In the genomic region with DNA sequence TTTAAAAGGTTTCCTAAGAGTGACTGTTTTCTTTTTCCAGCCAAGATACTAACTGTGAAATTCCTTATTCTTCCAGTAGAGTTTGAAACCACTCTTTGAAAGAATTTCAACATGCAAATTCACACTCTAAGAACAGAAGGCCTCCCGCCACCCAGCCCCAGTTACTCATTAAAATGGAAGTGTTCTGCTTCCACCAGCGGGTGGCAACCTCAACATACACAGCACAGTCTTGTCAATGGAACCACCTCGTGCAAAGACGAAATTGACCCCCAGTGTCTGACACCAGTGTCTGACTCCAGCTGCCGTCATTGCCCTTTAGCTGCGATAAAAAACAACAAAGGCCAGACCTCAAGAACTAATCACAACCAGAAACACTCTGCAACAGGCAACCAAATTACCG, we compare ENCODE assay signal across 8 mouse cellular contexts. TPM values are rescaled to one million over a fixed set of nuclear protein-coding genes. Genes with fewer than 3 reads are reported as not detected.
DNase-seq lines count a peak whose midpoint lies in the region; ATAC-seq and TF ChIP-seq lines count a peak whose summit lies in the region.

No protein-coding gene starts in this region.

- H3K9me3 ChIP-seq in ES-Bruce4 (replicated peaks; ENCODE audit: control insufficient read depth, insufficient read depth, low read length, poor library complexity, severe bottlenecking), result no peaks in the 10 kb centered on the region
- no peaks in the 10 kb centered on the region for H3K9me3 ChIP-seq in forebrain, embryonic 15.5 days
- H3K9me3 ChIP-seq in hindbrain, embryonic 14.5 days (ENCODE audit: control insufficient read depth, low read length), result no peaks in the 10 kb centered on the region

- no peak overlapping the region for H3K9ac ChIP-seq in ES-Bruce4 (ENCODE audit: low read depth, poor library complexity, severe bottlenecking)
- no peak overlapping the region for H3K9ac ChIP-seq in forebrain, embryonic 15.5 days (replicated peaks)
- no peak overlapping the region for H3K9ac ChIP-seq in hindbrain, embryonic 14.5 days

- no peak overlapping the region for H3K4me2 ChIP-seq in forebrain, embryonic 15.5 days (replicated peaks)
- H3K4me2 ChIP-seq in hindbrain, embryonic 14.5 days (replicated peaks), result no peak overlapping the region

- no peak for TF ChIP-seq EP300 in ES-Bruce4 (IDR thresholded peaks at IDR 0.05; ENCODE audit: insufficient read depth, low read depth, low read length)

- H3K27ac ChIP-seq in ES-Bruce4 (ENCODE audit: insufficient read depth, low read length), result no peak overlapping the region
- no peak overlapping the region for H3K27ac ChIP-seq in forebrain, embryonic 15.5 days (replicated peaks)
- H3K27ac ChIP-seq in hindbrain, embryonic 14.5 days, result no peak overlapping the region
- H3K27ac ChIP-seq in small intestine, adult 2 months (ENCODE audit: insufficient read depth, low read depth, low read length), result no peak overlapping the region

- peaks cover 2% of the 10 kb centered on the region; the same call in 1 of the 2 replicates for H3K27me3 ChIP-seq in ES-Bruce4 (ENCODE audit: control insufficient read depth, insufficient read depth, low read length, poor library complexity, severe bottlenecking)
- no peaks in the 10 kb centered on the region for H3K27me3 ChIP-seq in forebrain, embryonic 15.5 days
- no peaks in the 10 kb centered on the region for H3K27me3 ChIP-seq in hindbrain, embryonic 14.5 days (ENCODE audit: control insufficient read depth, insufficient read depth, low read length)
- H3K27me3 ChIP-seq in small intestine, adult 2 months (ENCODE audit: control insufficient read depth, insufficient read depth, low read length), result no peaks in the 10 kb centered on the region

- TF ChIP-seq POLR2A in ES-Bruce4 (IDR thresholded peaks at IDR 0.05; ENCODE audit: insufficient read depth, low read length), result no peak
- TF ChIP-seq POLR2A in small intestine, adult 2 months (IDR thresholded peaks at IDR 0.05; ENCODE audit: low read depth, low read length), result no peak

- H3K4me3 ChIP-seq in ES-Bruce4 (ENCODE audit: low read depth, low read length), result no peak overlapping the region
- no peak overlapping the region for H3K4me3 ChIP-seq in forebrain, embryonic 15.5 days
- no peak overlapping the region for H3K4me3 ChIP-seq in hindbrain, embryonic 14.5 days (replicated peaks; ENCODE audit: low read length)
- H3K4me3 ChIP-seq in small intestine, adult 2 months (ENCODE audit: low read depth, low read length), result no peak overlapping the region

- ATAC-seq in forebrain, embryonic 15.5 days (replicated peaks), result peak; percentile 87
- no peak for ATAC-seq in hindbrain, embryonic 14.5 days (ENCODE audit: low FRiP score)

- WGBS in forebrain, embryonic 15.5 days, result 14% methylated on average over 7 of the region's 7 CpGs
- WGBS in hindbrain, embryonic 14.5 days, result 11% methylated on average over 7 of the region's 7 CpGs
- 27% methylated on average over 7 of the region's 7 CpGs for WGBS in small intestine, adult 2 months

- no peaks in the 10 kb centered on the region for H3K4me1 ChIP-seq in ES-Bruce4 (ENCODE audit: control insufficient read depth, insufficient read depth, low read length)
- peaks cover 17% of the 10 kb centered on the region for H3K4me1 ChIP-seq in forebrain, embryonic 15.5 days
- peaks cover 14% of the 10 kb centered on the region for H3K4me1 ChIP-seq in hindbrain, embryonic 14.5 days (replicated peaks; ENCODE audit: control insufficient read depth, insufficient read depth, low read length)
- no peaks in the 10 kb centered on the region for H3K4me1 ChIP-seq in small intestine, adult 2 months (ENCODE audit: control insufficient read depth, insufficient read depth, insufficient read length, low read length)

- DNase-seq in adrenal gland, adult 2 months, result peak; percentile 70
- peak; percentile 59 for DNase-seq in hindbrain, embryonic 14.5 days (ENCODE audit: low spot score)
- peak; percentile 34 to 49 for DNase-seq in left cerebral cortex, adult 18-20 months (ENCODE audit: low spot score in 2 of 2)
- peak; percentile 26 for DNase-seq in lung, postnatal 25 days (ENCODE audit: low spot score)
- no peak for DNase-seq in urinary bladder, postnatal 10 days (ENCODE audit: low spot score)

- TF ChIP-seq CTCF in ES-Bruce4 (IDR thresholded peaks at IDR 0.05; ENCODE audit: low read depth, low read length), result peak; percentile 44
- peak; percentile 19; the same call in 1 of the 2 replicates for TF ChIP-seq CTCF in small intestine, adult 2 months (IDR thresholded peaks at IDR 0.05; ENCODE audit: extremely low read depth, insufficient read length, insufficient replicate concordance, low read depth, low read length)

- no peaks in the 10 kb centered on the region for H3K36me3 ChIP-seq in ES-Bruce4 (ENCODE audit: control insufficient read depth, insufficient read depth, low read length, poor library complexity, severe bottlenecking)
- no peaks in the 10 kb centered on the region for H3K36me3 ChIP-seq in forebrain, embryonic 15.5 days
- H3K36me3 ChIP-seq in hindbrain, embryonic 14.5 days (replicated peaks; ENCODE audit: control insufficient read depth, insufficient read depth), result no peaks in the 10 kb centered on the region
- no peaks in the 10 kb centered on the region for H3K36me3 ChIP-seq in small intestine, adult 2 months (ENCODE audit: control insufficient read depth, insufficient read depth, low read length)

RNA-seq across cellular contexts. Expression of a gene that starts 43.0 kb away (rescaled TPM):
- 11.4 and 15.1 TPM in 2 replicates for polyA plus RNA-seq in ES-Bruce4 (2011; ENCODE audit: insufficient read depth, insufficient read length, low read depth, missing spikeins)
- total RNA-seq in adrenal gland, adult 2 months (2021), result 10 to 100 TPM; 27.5 to 32.3 TPM
- 25.6 and 36.5 TPM in 2 replicates for polyA plus RNA-seq in adrenal gland, adult 2 months (2012; rRNA removed)
- 34.1 and 40.3 TPM in 2 replicates for polyA plus RNA-seq in forebrain, embryonic 15.5 days (2015; fragmentation: Nextera tagmentation; extraction: Ambion mirVana)
- 57.9 and 63.7 TPM in 2 replicates for polyA plus RNA-seq in hindbrain, embryonic 14.5 days (2014; fragmentation: Nextera tagmentation; extraction: Ambion mirVana)
- 10 to 100 TPM; 48.2 to 49.9 TPM for total RNA-seq in left cerebral cortex, adult 18-20 months (2021)
- polyA plus RNA-seq in small intestine, adult 2 months (2012; rRNA removed), result 4.5 and 4.9 TPM in 2 replicates

RNA-seq across cellular contexts. Expression of a gene that starts 53.1 kb away (rescaled TPM):
- 11.5 and 12.2 TPM in 2 replicates for polyA plus RNA-seq in ES-Bruce4 (2011; ENCODE audit: insufficient read depth, insufficient read length, low read depth, missing spikeins)
- total RNA-seq in adrenal gland, adult 2 months (2021), result 100 to 1,000 TPM in 1 of 2 experiments, 10 to 100 TPM in 1; 56.3 to 121 TPM
- polyA plus RNA-seq in adrenal gland, adult 2 months (2012; rRNA removed), result 41.9 and 43.7 TPM in 2 replicates
- 38.6 and 40.4 TPM in 2 replicates for polyA plus RNA-seq in forebrain, embryonic 15.5 days (2015; fragmentation: Nextera tagmentation; extraction: Ambion mirVana)
- polyA plus RNA-seq in hindbrain, embryonic 14.5 days (2014; fragmentation: Nextera tagmentation; extraction: Ambion mirVana), result 163 and 199 TPM in 2 replicates
- total RNA-seq in left cerebral cortex, adult 18-20 months (2021), result 10 to 100 TPM; 14.0 to 14.2 TPM
- polyA plus RNA-seq in small intestine, adult 2 months (2012; rRNA removed), result 31.8 and 39.8 TPM in 2 replicates
